Mouse (Mus musculus) MEL (cell line): ENCODE results near the gene Gm42957. TPM values are rescaled to one million over a fixed set of nuclear protein-coding genes. Genes with fewer than 3 reads are reported as not detected.

ENCODE experiments used
- DNase-seq: peaks from one replicate; pipeline ENCODE4 v3.0.0; 2011; ENCODE audit warnings: low read depth, low spot score
- H3K27ac ChIP-seq: 2 replicates; pipeline ENCODE4 v1.5.1; 2012; ENCODE audit warnings: low read depth, mild to moderate bottlenecking, control low read depth, low read length, moderate library complexity; ENCODE audit not compliant: control insufficient read depth
- H3K27me3 ChIP-seq, 2 experiments: fragments of 150-350 bp in 1 of 2; sonication (generic) in 1 of 2; 2 replicates each; pipeline ENCODE4 v1.6.1; 2012; ENCODE audit warnings: low read length in 2 of 2, mild to moderate bottlenecking in 2 of 2, improper control_type of control experiment in 1 of 2, moderate library complexity in 1 of 2; ENCODE audit not compliant: insufficient read depth in 2 of 2, control insufficient read depth in 1 of 2
- H3K36me3 ChIP-seq, 2 experiments: 2 replicates each; pipeline ENCODE4 v1.6.1; 2012 to 2014; ENCODE audit warnings: low read length in 2 of 2, improper control_type of control experiment in 1 of 2, inconsistent platforms in 1 of 2, mild to moderate bottlenecking in 1 of 2; ENCODE audit not compliant: insufficient read depth in 2 of 2, control insufficient read depth in 1 of 2
- H3K4me1 ChIP-seq, 2 experiments: fragments of 150-350 bp in 1 of 2; sonication (generic) in 1 of 2; 2 replicates each; pipeline ENCODE4 v1.6.1; 2012; ENCODE audit warnings: low read length in 2 of 2, improper control_type of control experiment in 1 of 2, mild to moderate bottlenecking in 1 of 2; ENCODE audit not compliant: insufficient read depth in 2 of 2, control insufficient read depth in 1 of 2
- H3K4me3 ChIP-seq, 2 experiments: fragments of 150-350 bp in 1 of 2; sonication (generic) in 1 of 2; 2 replicates each; pipeline ENCODE4 v1.5.1; 2012; ENCODE audit warnings: low read depth in 2 of 2, low read length in 2 of 2, mild to moderate bottlenecking in 2 of 2, moderate library complexity in 2 of 2, control low read depth in 1 of 2, improper control_type of control experiment in 1 of 2; ENCODE audit not compliant: control insufficient read depth in 1 of 2, insufficient read depth in 1 of 2
- H3K79me2 ChIP-seq: 2 replicates; pipeline ENCODE4 v1.6.1; 2012; ENCODE audit warnings: mild to moderate bottlenecking, low read length, moderate library complexity; ENCODE audit not compliant: control insufficient read depth, poor library complexity, insufficient read depth
- H3K9ac ChIP-seq: 2 replicates; pipeline ENCODE4 v1.6.1; 2012; ENCODE audit warnings: low read depth, mild to moderate bottlenecking, control low read depth, low read length, moderate library complexity; ENCODE audit not compliant: control insufficient read depth, poor library complexity, severe bottlenecking
- H3K9me3 ChIP-seq: fragments of 150-350 bp; sonication (generic); replicated peaks from 2 replicates; pipeline ENCODE4 v1.6.1; 2012; ENCODE audit warnings: mild to moderate bottlenecking, low read length, improper control_type of control experiment, moderate library complexity; ENCODE audit not compliant: insufficient read depth
- BHLHE40 ChIP-seq: IDR thresholded peaks from 2 replicates; pipeline ENCODE4 v1.6.1; 2012; ENCODE audit warnings: low read depth, mild to moderate bottlenecking, inconsistent platforms, low read length, improper control_type of control experiment, borderline replicate concordance
- CHD1 ChIP-seq: IDR thresholded peaks from 2 replicates; pipeline ENCODE4 v1.6.1; 2012; ENCODE audit warnings: low read depth, mild to moderate bottlenecking, inconsistent platforms, low read length, improper control_type of control experiment
- CHD2 ChIP-seq: IDR thresholded peaks from 2 replicates; pipeline ENCODE4 v1.6.1; 2011; ENCODE audit warnings: low read length, improper control_type of control experiment
- CTCF ChIP-seq, 3 experiments: IDR thresholded peaks in 2 of 3; conservative IDR thresholded peaks in 1 of 3; 2 replicates each; pipeline ENCODE4 v1.5.1; 2011 to 2012; ENCODE audit warnings: low read length in 3 of 3, low read depth in 2 of 3, mild to moderate bottlenecking in 2 of 3, improper control_type of control experiment in 1 of 3, inconsistent platforms in 1 of 3, mixed read lengths in 1 of 3, moderate library complexity in 1 of 3; ENCODE audit not compliant: control insufficient read depth in 1 of 3, insufficient read depth in 1 of 3, poor library complexity in 1 of 3, severe bottlenecking in 1 of 3
- E2F4 ChIP-seq: IDR thresholded peaks from 2 replicates; pipeline ENCODE4 v1.6.1; 2011; ENCODE audit warnings: low read depth, low read length, improper control_type of control experiment, borderline replicate concordance
- ELF1 ChIP-seq: IDR thresholded peaks from 2 replicates; pipeline ENCODE4 v1.6.1; 2014; ENCODE audit warnings: low read depth, mild to moderate bottlenecking, inconsistent platforms, low read length, improper control_type of control experiment, moderate library complexity
- GABPA ChIP-seq: IDR thresholded peaks from 2 replicates; pipeline ENCODE4 v1.6.1; 2012; ENCODE audit warnings: low read depth, mild to moderate bottlenecking, inconsistent platforms, low read length, improper control_type of control experiment, moderate library complexity
- GATA1 ChIP-seq: IDR thresholded peaks from 2 replicates; pipeline ENCODE4 v1.6.1; 2011; ENCODE audit warnings: low read depth, low read length, improper control_type of control experiment
- JUND ChIP-seq: IDR thresholded peaks from 2 replicates; pipeline ENCODE4 v1.6.1; 2011; ENCODE audit warnings: low read depth, mild to moderate bottlenecking, improper control_type of control experiment, low read length
- KAT2A ChIP-seq: conservative IDR thresholded peaks from 2 replicates; pipeline ENCODE4 v1.6.1; 2012; ENCODE audit warnings: low read depth, low read length, improper control_type of control experiment, inconsistent platforms
- MAFK ChIP-seq: IDR thresholded peaks from 2 replicates; pipeline ENCODE4 v1.6.1; 2011; ENCODE audit warnings: low read depth, mild to moderate bottlenecking, low read length, improper control_type of control experiment, borderline replicate concordance
- MAZ ChIP-seq: IDR thresholded peaks from 2 replicates; pipeline ENCODE4 v1.6.1; 2012; ENCODE audit warnings: low read depth, mild to moderate bottlenecking, inconsistent platforms, low read length, improper control_type of control experiment
- MEF2A ChIP-seq: IDR thresholded peaks from 2 replicates; pipeline ENCODE4 v1.6.1; 2014; ENCODE audit warnings: low read depth, mild to moderate bottlenecking, inconsistent platforms, low read length, improper control_type of control experiment; ENCODE audit not compliant: poor library complexity, insufficient replicate concordance, severe bottlenecking; ENCODE audit errors: extremely low read depth
- MXI1 ChIP-seq: IDR thresholded peaks from 2 replicates; pipeline ENCODE4 v1.6.1; 2011; ENCODE audit warnings: mild to moderate bottlenecking, low read depth, low read length, improper control_type of control experiment
- MYB ChIP-seq: IDR thresholded peaks from 2 replicates; pipeline ENCODE4 v1.6.1; 2011; ENCODE audit warnings: mild to moderate bottlenecking, low read depth, low read length, improper control_type of control experiment
- MYC ChIP-seq: IDR thresholded peaks from 2 replicates; pipeline ENCODE4 v1.6.1; 2011; ENCODE audit warnings: low read depth, mild to moderate bottlenecking, low read length, improper control_type of control experiment, moderate library complexity
- NELFE ChIP-seq: IDR thresholded peaks from 2 replicates; pipeline ENCODE4 v1.6.1; 2011; ENCODE audit warnings: low read depth, low read length, improper control_type of control experiment
- NRF1 ChIP-seq: IDR thresholded peaks from 2 replicates; pipeline ENCODE4 v1.6.1; 2014; ENCODE audit warnings: low read depth, mild to moderate bottlenecking, inconsistent platforms, low read length, improper control_type of control experiment, moderate library complexity; ENCODE audit not compliant: poor library complexity, insufficient read depth, severe bottlenecking
- POLR2AphosphoS2 ChIP-seq: IDR thresholded peaks from 2 replicates; pipeline ENCODE4 v1.6.1; 2011; ENCODE audit warnings: low read length, improper control_type of control experiment
- POLR2AphosphoS5 ChIP-seq: IDR thresholded peaks from 2 replicates; pipeline ENCODE4 v1.6.1; 2012; ENCODE audit warnings: low read depth, borderline replicate concordance, mild to moderate bottlenecking, inconsistent platforms, low read length, moderate library complexity, mixed read lengths
- RAD21 ChIP-seq: IDR thresholded peaks from 2 replicates; pipeline ENCODE4 v1.6.1; 2011; ENCODE audit warnings: mild to moderate bottlenecking, low read depth, low read length, improper control_type of control experiment
- RCOR1 ChIP-seq: IDR thresholded peaks from 2 replicates; pipeline ENCODE4 v1.6.1; 2012; ENCODE audit warnings: low read depth, mild to moderate bottlenecking, inconsistent platforms, low read length, improper control_type of control experiment
- SMC3 ChIP-seq: IDR thresholded peaks from 2 replicates; pipeline ENCODE4 v1.6.1; 2011; ENCODE audit warnings: low read depth, low read length, improper control_type of control experiment
- TAL1 ChIP-seq: IDR thresholded peaks from 2 replicates; pipeline ENCODE4 v1.6.1; 2012; ENCODE audit warnings: mild to moderate bottlenecking, inconsistent platforms, low read length, moderate library complexity, mixed read lengths
- TBP ChIP-seq: IDR thresholded peaks from 2 replicates; pipeline ENCODE4 v1.8.0; 2011; ENCODE audit warnings: low read depth, low read length, improper control_type of control experiment
- TCF12 ChIP-seq: IDR thresholded peaks from 2 replicates; pipeline ENCODE4 v1.6.1; 2014; ENCODE audit warnings: low read depth, mild to moderate bottlenecking, inconsistent platforms, low read length, improper control_type of control experiment, moderate library complexity
- UBTF ChIP-seq: IDR thresholded peaks from 2 replicates; pipeline ENCODE4 v1.6.1; 2012; ENCODE audit warnings: low read depth, mild to moderate bottlenecking, inconsistent platforms, low read length, improper control_type of control experiment, moderate library complexity, borderline replicate concordance; ENCODE audit not compliant: insufficient read depth
- USF1 ChIP-seq: IDR thresholded peaks from 2 replicates; pipeline ENCODE4 v1.6.1; 2014; ENCODE audit warnings: low read depth, mild to moderate bottlenecking, inconsistent platforms, low read length, improper control_type of control experiment, moderate library complexity
- ZC3H11A ChIP-seq: IDR thresholded peaks from 2 replicates; pipeline ENCODE4 v1.6.1; 2012; ENCODE audit warnings: low read depth, mild to moderate bottlenecking, inconsistent platforms, low read length, improper control_type of control experiment
- ZKSCAN1 ChIP-seq: IDR thresholded peaks from 2 replicates; pipeline ENCODE4 v1.6.1; 2012; ENCODE audit warnings: low read depth, mild to moderate bottlenecking, inconsistent platforms, low read length, improper control_type of control experiment, moderate library complexity
- ZNF384 ChIP-seq: IDR thresholded peaks from 2 replicates; pipeline ENCODE4 v1.6.1; 2012; ENCODE audit warnings: low read depth, mild to moderate bottlenecking, inconsistent platforms, low read length, improper control_type of control experiment
- polyA plus RNA-seq, 2 experiments: library from polyadenylated mRNA; stranded (reverse) in 1 of 2; unstranded in 1 of 2; fragments of >175 nt in 1 of 2; fragments of >200 nt in 1 of 2; gene quantifications; 2 replicates each; pipeline versions ENCODE4 v1.2.1 to v1.2.4; 2012; ENCODE audit warnings: low replicate concordance in 2 of 2, low read depth in 1 of 2; ENCODE audit not compliant: insufficient read length in 2 of 2, insufficient read depth in 1 of 2, missing spikeins in 1 of 2
- total RNA-seq: library from RNA; depleted of rRNA; stranded (reverse); fragments of 300-350 nt; gene quantifications from 2 replicates; pipeline ENCODE4 v1.2.3, GENCODE M21; 2012

The Gm42957 gene
- total and polyA plus RNA-seq, 3 experiments = 0.06 to 0.19 TPM; not detected in 1

- no peaks in the 10 kb centered on the region; the same call in 1 of the 2 replicates for H3K79me2 ChIP-seq
- H3K4me1 ChIP-seq = peaks cover 15 to 35% of the 10 kb centered on the region in 2 experiments
- H3K9ac ChIP-seq = no peak overlapping the region
- no peaks in the 10 kb centered on the region for H3K27me3 ChIP-seq
- H3K4me3 ChIP-seq = no peak overlapping the region
- DNase-seq = no peak
- H3K36me3 ChIP-seq = peaks cover 0 to 33% of the 10 kb centered on the region in 2 experiments; a peak in 2 of 4 replicates
- H3K27ac ChIP-seq = no peak overlapping the region
- no peaks in the 10 kb centered on the region for H3K9me3 ChIP-seq
- no peak for TF ChIP-seq TBP
- no peak for TF ChIP-seq TAL1
- no peak for TF ChIP-seq MXI1
- TF ChIP-seq RCOR1 = no peak
- TF ChIP-seq MAZ = no peak
- no peak for TF ChIP-seq ZC3H11A
- TF ChIP-seq BHLHE40 = no peak
- no peak for TF ChIP-seq JUND
- TF ChIP-seq ELF1 = no peak
- TF ChIP-seq, all 39 proteins: peak for 0
These were observed 39.2 kb downstream of the Gm42957 start for GRCm38 (mm10) chr3:96674442-96674841.

GRCm38 (mm10) chr3:96675171-96675570, 39.9 kb downstream of the Gm42957 start:
- peaks cover 0 to 36% of the 10 kb centered on the region in 2 experiments; a peak in 2 of 4 replicates for H3K36me3 ChIP-seq
- DNase-seq = peak; percentile 94
- no peak overlapping the region for H3K4me3 ChIP-seq
- H3K9me3 ChIP-seq = no peaks in the 10 kb centered on the region
- H3K79me2 ChIP-seq = no peaks in the 10 kb centered on the region; the same call in 1 of the 2 replicates
- H3K9ac ChIP-seq = no peak overlapping the region
- no peaks in the 10 kb centered on the region for H3K27me3 ChIP-seq
- peaks cover 17 to 38% of the 10 kb centered on the region in 2 experiments for H3K4me1 ChIP-seq
- no peak overlapping the region for H3K27ac ChIP-seq
- TF ChIP-seq POLR2AphosphoS5 (no peak), ZNF384 (peak; percentile 89), NRF1 (no peak), MYB (no peak), TAL1 (no peak), MXI1 (no peak), POLR2AphosphoS2 (no peak), CHD1 (no peak), E2F4 (peak; percentile 38; the same call in 1 of the 2 replicates), MAZ (no peak), USF1 (no peak), GATA1 (no peak; the same call in 1 of the 2 replicates), GABPA (no peak), BHLHE40 (no peak), TBP (0 out of 2 replicates have a peak, but pooled peaks have one; percentile 53), TCF12 (no peak), MEF2A (no peak), CHD2 (no peak), MYC (0 out of 2 replicates have a peak, but pooled peaks have one; percentile 43), KAT2A (no peak), RAD21 (no peak), NELFE (no peak), MAFK (no peak), SMC3 (no peak), RCOR1 (no peak), ZKSCAN1 (no peak), ZC3H11A (no peak), UBTF (no peak), CTCF (IDR thresholded peaks at IDR 0.05 in 2 of 3, conservative IDR thresholded peaks at IDR 0.05 in 1 of 3; ENCODE audit: control insufficient read depth in 1 of 3, insufficient read depth in 1 of 3, low read depth in 2 of 3, low read length in 3 of 3, poor library complexity in 1 of 3, severe bottlenecking in 1 of 3) (no peak)
